Mouse (Mus musculus): Measurements from ENCODE around the gene Gm266. TPM values are rescaled to one million over a fixed set of nuclear protein-coding genes. Genes with fewer than 3 reads are reported as not detected.

The Gm266 gene
- polyA plus RNA-seq, 1 experiment from 2014 or later, result 7.0 TPM

GRCm38 (mm10) chr12:111441523-111441922 is 44.1 kb downstream of the Gm266 start:
- Histone ChIP-seq H3K9ac (no peak overlapping the region), H3K4me3 (no peak overlapping the region), H3K27ac (no peak overlapping the region), H3K4me1 (peaks cover 35% of the 10 kb centered on the region), H3K27me3 (peaks cover 48% of the 10 kb centered on the region), H3K9me3 (no peaks in the 10 kb centered on the region), H3K4me2 (no peak overlapping the region), H3K36me3 (no peaks in the 10 kb centered on the region)
- no peak for ATAC-seq (ENCODE audit: borderline replicate concordance, extremely low read depth, low FRiP score, low TSS enrichment)
- WGBS, result 61% methylated on average over 3 of the region's 3 CpGs

DNA sequence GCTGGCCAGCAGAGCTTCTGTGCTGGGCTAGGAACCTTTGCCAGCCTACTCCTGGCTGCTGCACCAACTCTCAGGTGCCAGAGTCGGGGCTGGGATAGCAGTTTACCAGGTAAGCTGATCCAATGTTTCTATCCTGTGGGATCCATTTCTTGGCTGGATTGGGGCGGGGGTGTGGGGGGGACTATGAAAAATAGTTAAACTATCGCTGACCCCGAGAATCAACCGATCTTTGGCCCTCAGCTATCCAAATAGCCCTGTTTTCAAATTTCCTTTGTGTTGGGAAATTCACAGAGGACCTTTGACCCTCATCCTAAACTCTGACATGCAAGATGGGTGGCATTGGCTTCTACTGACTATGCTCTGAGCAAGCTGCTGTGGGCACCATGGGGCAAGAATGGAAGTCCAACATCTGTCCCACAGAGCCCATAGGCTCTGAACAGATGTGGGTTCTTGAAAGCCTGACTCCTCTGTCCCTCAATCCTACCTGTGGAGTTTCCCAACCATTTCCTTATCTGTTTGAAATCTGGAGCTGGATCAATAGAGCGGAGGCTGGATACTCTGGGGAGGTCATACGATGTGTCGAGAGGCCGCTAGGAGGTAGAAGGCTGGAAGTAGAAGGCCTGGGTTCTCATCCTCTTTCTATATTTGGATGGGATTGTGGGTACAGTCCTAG is 44.8 kb downstream of the Gm266 start:
- peaks cover 30% of the 10 kb centered on the region for H3K4me1 ChIP-seq
- H3K4me2 ChIP-seq, result no peak overlapping the region
- no peak for ATAC-seq (ENCODE audit: borderline replicate concordance, extremely low read depth, low FRiP score, low TSS enrichment)
- H3K9ac ChIP-seq, result no peak overlapping the region
- no peak overlapping the region for H3K27ac ChIP-seq
- peaks cover 44% of the 10 kb centered on the region for H3K27me3 ChIP-seq
- no peak overlapping the region for H3K4me3 ChIP-seq
- H3K9me3 ChIP-seq, result no peaks in the 10 kb centered on the region
- WGBS, result 80% methylated on average over 9 of the region's 9 CpGs
- no peaks in the 10 kb centered on the region for H3K36me3 ChIP-seq

GRCm38 (mm10) chr12:111438850-111439249 is 46.8 kb downstream of the Gm266 start:
- no peak overlapping the region for H3K4me3 ChIP-seq
- H3K4me1 ChIP-seq, result peaks cover 28% of the 10 kb centered on the region
- ATAC-seq (ENCODE audit: borderline replicate concordance, extremely low read depth, low FRiP score, low TSS enrichment), result no peak
- no peaks in the 10 kb centered on the region for H3K9me3 ChIP-seq
- H3K9ac ChIP-seq, result no peak overlapping the region
- 80% methylated on average over 6 of the region's 6 CpGs for WGBS
- peaks cover 24% of the 10 kb centered on the region for H3K27me3 ChIP-seq
- no peaks in the 10 kb centered on the region for H3K36me3 ChIP-seq
- no peak overlapping the region for H3K4me2 ChIP-seq
- H3K27ac ChIP-seq, result no peak overlapping the region

GRCm38 (mm10) chr12:111437222-111437900 is 48.3 kb downstream of the Gm266 start:
- Histone ChIP-seq H3K36me3 (no peaks in the 10 kb centered on the region), H3K9ac (no peak overlapping the region), H3K4me1 (peaks cover 23% of the 10 kb centered on the region), H3K9me3 (no peaks in the 10 kb centered on the region), H3K4me3 (no peak overlapping the region), H3K27me3 (peaks cover 12% of the 10 kb centered on the region), H3K4me2 (no peak overlapping the region), H3K27ac (no peak overlapping the region)
- 66% methylated on average over 5 of the region's 5 CpGs for WGBS
- no peak for ATAC-seq (ENCODE audit: borderline replicate concordance, extremely low read depth, low FRiP score, low TSS enrichment)

GRCm38 (mm10) chr12:111436640-111437039 is 49.0 kb downstream of the Gm266 start:
- ATAC-seq (ENCODE audit: borderline replicate concordance, extremely low read depth, low FRiP score, low TSS enrichment), result no peak
- Histone ChIP-seq H3K4me2 (no peak overlapping the region), H3K4me3 (no peak overlapping the region), H3K4me1 (peaks cover 24% of the 10 kb centered on the region), H3K27ac (no peak overlapping the region), H3K36me3 (no peaks in the 10 kb centered on the region), H3K9me3 (no peaks in the 10 kb centered on the region), H3K9ac (no peak overlapping the region), H3K27me3 (peaks cover 6% of the 10 kb centered on the region; the same call in 1 of the 2 replicates)
- WGBS, result 39% methylated on average over 8 of the region's 8 CpGs

- Histone ChIP-seq H3K9ac (no peak overlapping the region), H3K4me1 (peaks cover 24% of the 10 kb centered on the region), H3K36me3 (no peaks in the 10 kb centered on the region), H3K27ac (no peak overlapping the region), H3K27me3 (peaks cover 9% of the 10 kb centered on the region; the same call in 1 of the 2 replicates), H3K9me3 (no peaks in the 10 kb centered on the region), H3K4me2 (no peak overlapping the region), H3K4me3 (no peak overlapping the region)
- no peak for ATAC-seq (ENCODE audit: borderline replicate concordance, extremely low read depth, low FRiP score, low TSS enrichment)
- WGBS, result 86% methylated on average over 3 of the region's 3 CpGs
Measured at GRCm38 (mm10) chr12:111436170-111436569, 49.5 kb downstream of the Gm266 start.

- ATAC-seq (ENCODE audit: borderline replicate concordance, extremely low read depth, low FRiP score, low TSS enrichment), result peak; percentile 43; the same call in 1 of the 2 replicates
- Histone ChIP-seq H3K4me2 (peak overlapping the region; percentile 26; the same call in 1 of the 2 replicates), H3K27me3 (peaks cover 22% of the 10 kb centered on the region), H3K36me3 (no peaks in the 10 kb centered on the region), H3K4me1 (peaks cover 36% of the 10 kb centered on the region), H3K27ac (peak overlapping the region; percentile 72), H3K9ac (no peak overlapping the region), H3K9me3 (no peaks in the 10 kb centered on the region), H3K4me3 (no peak overlapping the region)
- WGBS, result 27% methylated on average over 8 of the region's 8 CpGs
Measured at GRCm38 (mm10) chr12:111434745-111435327, 50.8 kb downstream of the Gm266 start.

Other genes starting within 250 kb of the Gm266 start
- 0.36 and 0.50 TPM in 2 replicates for gene Amn, start 214.7 kb downstream of the Gm266 start, polyA plus RNA-seq (2015; fragmentation: Nextera tagmentation; extraction: Ambion mirVana)
- gene Cdc42bpb, start 108.1 kb downstream of the Gm266 start, polyA plus RNA-seq (2015; fragmentation: Nextera tagmentation; extraction: Ambion mirVana), result 31.8 and 32.2 TPM in 2 replicates
- gene Lbhd2, start 79.0 kb downstream of the Gm266 start, polyA plus RNA-seq (2015; fragmentation: Nextera tagmentation; extraction: Ambion mirVana), result 0.50 and 0.93 TPM in 2 replicates
- gene Exoc3l4, start 68.8 kb downstream of the Gm266 start, polyA plus RNA-seq (2015; fragmentation: Nextera tagmentation; extraction: Ambion mirVana), result 11.7 and 13.5 TPM in 2 replicates
- 4.3 and 4.5 TPM in 2 replicates for gene Tnfaip2, start 43.4 kb downstream of the Gm266 start, polyA plus RNA-seq (2015; fragmentation: Nextera tagmentation; extraction: Ambion mirVana)
- 471 and 493 TPM in 2 replicates for gene Eif5, start 52.2 kb upstream of the Gm266 start, polyA plus RNA-seq (2015; fragmentation: Nextera tagmentation; extraction: Ambion mirVana)
- 34.0 and 34.8 TPM in 2 replicates for gene Mark3, start 88.7 kb upstream of the Gm266 start, polyA plus RNA-seq (2015; fragmentation: Nextera tagmentation; extraction: Ambion mirVana)
- gene Ckb, start 186.5 kb upstream of the Gm266 start, polyA plus RNA-seq (2015; fragmentation: Nextera tagmentation; extraction: Ambion mirVana), result 252 and 268 TPM in 2 replicates
- gene Trmt61a, start 192.3 kb upstream of the Gm266 start, polyA plus RNA-seq (2015; fragmentation: Nextera tagmentation; extraction: Ambion mirVana), result 11.1 and 13.7 TPM in 2 replicates
- 49.4 and 52.2 TPM in 2 replicates for gene Bag5, start 227.4 kb upstream of the Gm266 start, polyA plus RNA-seq (2015; fragmentation: Nextera tagmentation; extraction: Ambion mirVana)
- 43.7 and 47.9 TPM in 2 replicates for gene Apopt1, start 227.4 kb upstream of the Gm266 start, polyA plus RNA-seq (2015; fragmentation: Nextera tagmentation; extraction: Ambion mirVana)

Data from lung, embryonic 15.5 days (tissue).